Mouse (Mus musculus) hindbrain, embryonic 10.5 days (tissue): Measurements from ENCODE around the gene Gabrg3. TPM values are rescaled to one million over a fixed set of nuclear protein-coding genes. Genes with fewer than 3 reads are reported as not detected.

ENCODE experiments used
- DNase-seq: peaks from one replicate; pipeline ENCODE4 v3.0.0-alpha.2; 2017; ENCODE audit warnings: low spot score
- H3K27ac ChIP-seq: fragments of 300-500 bp; sonication (generic); 2 replicates; pipeline ENCODE4 v1.5.1; 2016; ENCODE audit warnings: mild to moderate bottlenecking, moderate library complexity
- H3K27me3 ChIP-seq: fragments of 300-500 bp; sonication (generic); 2 replicates; pipeline ENCODE4 v1.6.1; 2016; ENCODE audit warnings: mild to moderate bottlenecking; ENCODE audit not compliant: poor library complexity, insufficient read depth, severe bottlenecking
- H3K36me3 ChIP-seq: fragments of 300-500 bp; sonication (generic); 2 replicates; pipeline ENCODE4 v1.6.1; 2016; ENCODE audit warnings: mild to moderate bottlenecking, moderate library complexity
- H3K4me1 ChIP-seq: fragments of 300-500 bp; sonication (generic); replicated peaks from 2 replicates; pipeline ENCODE4 v1.6.1; 2016; ENCODE audit warnings: mild to moderate bottlenecking
- H3K4me3 ChIP-seq: fragments of 300-500 bp; sonication (generic); 2 replicates; pipeline ENCODE4 v1.5.1; 2016; ENCODE audit warnings: mild to moderate bottlenecking, moderate library complexity
- H3K9me3 ChIP-seq: fragments of 300-500 bp; sonication (generic); 2 replicates; pipeline ENCODE4 v1.6.1; 2016; ENCODE audit warnings: mild to moderate bottlenecking, moderate library complexity
- WGBS: fragments of 180-500 bp; shearing (Covaris S2); methylation state at CpG from one replicate; pipeline ENCODE4 v1.1.7; 2016; 5-methylcytosine and 5-hydroxymethylcytosine counted together
- polyA plus RNA-seq: library from polyadenylated mRNA; unstranded; fragments of >200 nt; fragmentation: Nextera tagmentation; extraction: Ambion mirVana; gene quantifications from 2 replicates; pipeline ENCODE4 v1.2.1, GENCODE M21; 2016

Gene Gabrg3
- polyA plus RNA-seq, 1 experiment from 2014 or later: not detected

- H3K27ac ChIP-seq: no peak overlapping the region
- no peaks in the 10 kb centered on the region for H3K36me3 ChIP-seq
- H3K9me3 ChIP-seq: no peaks in the 10 kb centered on the region
- DNase-seq: peak; percentile 8
- no peak overlapping the region for H3K4me3 ChIP-seq
- H3K4me1 ChIP-seq: peaks cover 7% of the 10 kb centered on the region
- H3K27me3 ChIP-seq: no peaks in the 10 kb centered on the region
- 33% methylated on average over 6 of the region's 6 CpGs for WGBS
Observed at GRCm38 (mm10) chr7:57357871-57358540, 29.0 kb downstream of the Gabrg3 start.

GRCm38 (mm10) chr7:57356565-57357301 lies 30.3 kb downstream of the Gabrg3 start:
- Histone ChIP-seq H3K36me3 (no peaks in the 10 kb centered on the region), H3K27me3 (no peaks in the 10 kb centered on the region), H3K27ac (no peak overlapping the region), H3K4me1 (peaks cover 7% of the 10 kb centered on the region), H3K4me3 (no peak overlapping the region), H3K9me3 (no peaks in the 10 kb centered on the region)
- DNase-seq: no peak
- 87% methylated on average over 8 of the region's 8 CpGs for WGBS

- no peaks in the 10 kb centered on the region for H3K4me1 ChIP-seq
- 95% methylated on average over 1 of the region's 1 CpGs for WGBS
- no peak overlapping the region for H3K27ac ChIP-seq
- no peaks in the 10 kb centered on the region for H3K36me3 ChIP-seq
- no peak overlapping the region for H3K4me3 ChIP-seq
- H3K9me3 ChIP-seq: no peaks in the 10 kb centered on the region
- DNase-seq: no peak
- no peaks in the 10 kb centered on the region for H3K27me3 ChIP-seq
Observed at GRCm38 (mm10) chr7:57348774-57349173, 38.2 kb downstream of the Gabrg3 start.

DNA sequence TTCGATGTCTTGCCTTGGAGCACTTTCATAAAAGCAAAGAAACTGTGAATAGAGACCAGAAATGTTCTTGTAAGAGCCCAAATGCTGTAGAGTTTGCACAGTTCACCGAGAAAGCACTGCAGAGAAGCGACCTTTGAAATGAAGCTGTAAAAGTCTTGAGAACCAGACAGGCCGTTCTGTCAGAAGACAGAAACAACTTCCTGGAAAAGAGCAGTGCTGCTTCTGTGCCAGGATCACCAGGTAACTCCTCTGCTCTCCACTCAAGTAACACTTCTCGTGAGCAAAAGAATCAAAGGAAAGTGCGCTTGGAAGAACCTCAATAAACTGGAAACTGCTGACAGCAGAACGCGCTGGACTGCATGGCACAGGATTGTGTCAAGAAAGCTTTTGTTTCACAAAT lies 45.1 kb downstream of the Gabrg3 start:
- no peaks in the 10 kb centered on the region for H3K9me3 ChIP-seq
- WGBS: 76% methylated on average over 8 of the region's 8 CpGs

GRCm38 (mm10) chr7:57331211-57331610 lies 55.8 kb downstream of the Gabrg3 start:
- Histone ChIP-seq H3K4me1 (no peaks in the 10 kb centered on the region), H3K4me3 (no peak overlapping the region), H3K9me3 (no peaks in the 10 kb centered on the region), H3K27me3 (no peaks in the 10 kb centered on the region), H3K36me3 (no peaks in the 10 kb centered on the region), H3K27ac (no peak overlapping the region)
- WGBS: 72% methylated on average over 3 of the region's 3 CpGs
- DNase-seq: no peak

More for the DNA sequence above, 45.1 kb downstream of the Gabrg3 start:
- no peaks in the 10 kb centered on the region for H3K36me3 ChIP-seq
- no peak overlapping the region for H3K27ac ChIP-seq
- no peaks in the 10 kb centered on the region for H3K27me3 ChIP-seq
- H3K4me3 ChIP-seq: no peak overlapping the region
- no peaks in the 10 kb centered on the region for H3K4me1 ChIP-seq
- DNase-seq: no peak

DNA sequence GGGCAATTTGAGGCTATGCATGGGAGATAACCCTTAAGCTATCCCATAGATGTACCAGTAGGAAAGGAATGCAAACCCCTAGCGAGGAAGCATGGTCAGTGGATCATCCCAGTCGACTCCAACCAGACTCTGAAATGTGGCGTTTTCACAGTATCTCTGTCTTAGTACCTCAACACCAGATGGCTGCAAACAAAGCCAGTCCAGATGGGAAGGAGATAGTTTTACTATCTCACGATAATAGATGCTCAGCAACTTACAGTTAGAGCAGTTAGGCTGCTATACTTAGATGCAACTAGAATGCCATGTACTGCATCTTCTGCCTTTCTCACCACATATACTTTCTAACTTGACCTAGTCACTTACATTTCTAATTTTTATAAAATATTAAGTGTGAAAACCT lies 56.7 kb downstream of the Gabrg3 start:
- no peaks in the 10 kb centered on the region for H3K27me3 ChIP-seq
- WGBS: 86% methylated on average over 4 of the region's 4 CpGs
- no peaks in the 10 kb centered on the region for H3K36me3 ChIP-seq
- no peak overlapping the region for H3K4me3 ChIP-seq
- no peaks in the 10 kb centered on the region for H3K4me1 ChIP-seq
- H3K9me3 ChIP-seq: no peaks in the 10 kb centered on the region
- DNase-seq: no peak
- H3K27ac ChIP-seq: no peak overlapping the region

- no peaks in the 10 kb centered on the region for H3K4me1 ChIP-seq
- no peaks in the 10 kb centered on the region for H3K27me3 ChIP-seq
- DNase-seq: no peak
- H3K9me3 ChIP-seq: no peaks in the 10 kb centered on the region
- no peak overlapping the region for H3K27ac ChIP-seq
- 89% methylated on average over 3 of the region's 3 CpGs for WGBS
- no peak overlapping the region for H3K4me3 ChIP-seq
- H3K36me3 ChIP-seq: no peaks in the 10 kb centered on the region
Observed at GRCm38 (mm10) chr7:57324473-57324872, 62.5 kb downstream of the Gabrg3 start.

DNA sequence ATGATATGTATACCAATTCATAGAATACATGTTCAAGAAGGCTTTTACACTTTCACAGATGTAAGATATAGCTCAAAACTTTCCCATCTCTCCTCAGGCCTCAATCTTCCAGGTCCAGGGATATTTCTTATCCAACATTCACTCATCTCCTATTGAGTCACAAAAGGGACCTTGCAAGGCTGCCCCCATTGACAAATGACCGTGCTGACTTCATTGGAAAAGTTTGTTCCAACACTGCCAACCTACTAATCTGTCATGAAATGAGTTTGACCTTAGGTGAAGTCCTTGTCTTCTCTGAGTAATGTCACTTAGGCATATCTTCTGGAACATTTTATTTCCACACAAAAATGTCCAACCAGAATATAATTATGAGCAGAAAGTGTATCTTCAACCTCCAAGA lies 64.9 kb downstream of the Gabrg3 start:
- DNase-seq: no peak
- no peak overlapping the region for H3K27ac ChIP-seq
- no peaks in the 10 kb centered on the region for H3K4me1 ChIP-seq
- H3K36me3 ChIP-seq: no peaks in the 10 kb centered on the region
- no peaks in the 10 kb centered on the region for H3K27me3 ChIP-seq
- WGBS: 82% methylated on average over 1 of the region's 1 CpGs
- no peaks in the 10 kb centered on the region for H3K9me3 ChIP-seq
- no peak overlapping the region for H3K4me3 ChIP-seq

DNA sequence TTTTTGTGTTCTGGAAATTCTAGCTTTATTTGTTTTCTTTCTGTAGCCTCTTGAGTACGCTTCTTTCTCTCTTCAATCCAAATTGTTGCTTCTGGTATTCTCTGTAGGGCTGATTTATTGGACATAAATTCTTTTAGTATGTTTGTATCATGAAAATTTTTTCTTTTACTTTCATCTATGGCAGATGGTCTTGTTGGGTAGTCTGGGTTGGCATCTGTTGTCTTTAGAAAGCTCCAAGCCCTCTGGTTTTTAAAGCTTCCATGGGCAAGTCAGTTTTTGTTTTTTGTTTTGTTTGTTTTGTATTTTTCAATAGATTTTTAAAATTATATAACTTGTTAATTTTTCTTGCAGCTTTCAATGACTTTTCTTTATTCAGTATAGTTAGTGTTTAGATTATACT lies 72.0 kb downstream of the Gabrg3 start:
- H3K36me3 ChIP-seq: no peaks in the 10 kb centered on the region
- WGBS: 95% methylated on average over 1 of the region's 1 CpGs
- no peaks in the 10 kb centered on the region for H3K9me3 ChIP-seq
- no peaks in the 10 kb centered on the region for H3K4me1 ChIP-seq
- no peak overlapping the region for H3K4me3 ChIP-seq
- no peaks in the 10 kb centered on the region for H3K27me3 ChIP-seq
- no peak overlapping the region for H3K27ac ChIP-seq
- DNase-seq: no peak

DNA sequence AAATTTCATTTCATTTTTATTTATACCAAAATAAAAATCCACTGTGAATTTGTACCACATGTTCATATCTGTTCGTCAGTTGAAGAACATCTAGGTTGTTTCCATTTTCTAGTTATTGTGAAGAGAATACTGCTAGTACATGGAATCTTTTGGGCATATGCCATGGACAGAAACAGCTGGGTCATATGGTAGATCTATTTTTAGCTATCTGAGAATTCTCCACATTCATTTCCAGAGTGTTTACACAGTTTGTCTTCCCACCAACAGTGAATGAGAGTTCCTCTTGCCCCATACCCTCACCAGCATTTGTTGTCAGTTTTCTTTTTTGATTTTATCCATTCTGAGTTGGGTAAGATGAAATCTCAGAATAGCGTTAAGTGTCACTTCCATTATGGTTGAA lies 75.0 kb downstream of the Gabrg3 start:
- H3K9me3 ChIP-seq: no peaks in the 10 kb centered on the region

DNA sequence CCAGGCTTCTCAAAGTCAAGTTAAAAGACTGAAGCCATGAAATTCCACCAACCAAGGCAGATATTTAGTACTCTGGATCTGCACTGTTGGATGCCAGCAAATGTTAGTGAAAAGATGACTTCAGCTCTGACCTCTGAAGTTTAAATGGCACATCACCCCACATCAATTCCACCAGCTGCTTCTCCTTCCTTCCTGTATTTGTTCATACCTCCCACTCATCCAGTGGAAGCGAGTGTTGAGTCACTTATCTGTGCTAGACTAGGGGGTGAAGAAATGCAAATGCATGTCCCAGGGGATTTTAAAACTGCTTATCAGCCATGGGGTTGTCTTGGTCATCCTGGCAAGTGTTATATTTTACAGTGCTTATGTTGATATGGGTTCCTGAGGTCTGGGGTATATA lies 79.7 kb downstream of the Gabrg3 start:
- Histone ChIP-seq H3K9me3 (no peaks in the 10 kb centered on the region), H3K27me3 (no peaks in the 10 kb centered on the region), H3K27ac (no peak overlapping the region), H3K36me3 (no peaks in the 10 kb centered on the region), H3K4me1 (no peaks in the 10 kb centered on the region), H3K4me3 (no peak overlapping the region)
- 83% methylated on average over 1 of the region's 1 CpGs for WGBS
- DNase-seq: no peak

More for the DNA sequence above, 75.0 kb downstream of the Gabrg3 start:
- no peaks in the 10 kb centered on the region for H3K36me3 ChIP-seq
- H3K27ac ChIP-seq: no peak overlapping the region
- H3K4me3 ChIP-seq: no peak overlapping the region
- H3K27me3 ChIP-seq: no peaks in the 10 kb centered on the region
- no peak for DNase-seq
- no peaks in the 10 kb centered on the region for H3K4me1 ChIP-seq
- WGBS: 90% methylated on average over 2 of the region's 2 CpGs

DNA sequence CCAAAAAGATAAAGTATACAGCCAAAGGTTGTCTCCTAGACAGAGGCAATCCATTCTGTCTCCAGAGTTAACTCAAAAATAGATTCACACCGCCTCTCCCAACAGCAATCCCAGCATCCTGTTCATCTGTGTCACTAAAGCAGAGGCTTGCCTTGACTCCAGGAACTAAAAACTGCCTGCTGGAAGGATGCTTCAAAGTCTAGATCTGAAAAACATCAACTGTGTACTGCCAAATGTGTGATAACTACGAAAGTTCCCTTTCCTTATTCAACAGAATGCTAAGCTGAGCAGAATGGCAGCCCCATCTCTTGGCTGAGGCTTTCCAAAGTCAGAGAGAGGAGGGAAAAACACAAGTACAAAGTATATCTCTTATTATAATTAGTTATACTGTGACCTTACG lies 90.3 kb downstream of the Gabrg3 start:
- H3K27me3 ChIP-seq: no peaks in the 10 kb centered on the region
- no peaks in the 10 kb centered on the region for H3K36me3 ChIP-seq
- DNase-seq: no peak
- no peak overlapping the region for H3K4me3 ChIP-seq
- WGBS: 86% methylated on average over 3 of the region's 3 CpGs
- no peak overlapping the region for H3K27ac ChIP-seq
- H3K4me1 ChIP-seq: no peaks in the 10 kb centered on the region
- no peaks in the 10 kb centered on the region for H3K9me3 ChIP-seq

- Histone ChIP-seq H3K4me1 (no peaks in the 10 kb centered on the region), H3K4me3 (no peak overlapping the region), H3K36me3 (no peaks in the 10 kb centered on the region), H3K9me3 (no peaks in the 10 kb centered on the region), H3K27me3 (no peaks in the 10 kb centered on the region), H3K27ac (no peak overlapping the region)
- no peak for DNase-seq
- WGBS: 82% methylated on average over 1 of the region's 1 CpGs
Observed at GRCm38 (mm10) chr7:57294127-57294526, 92.9 kb downstream of the Gabrg3 start.
